Mouse (Mus musculus): ENCODE results near the gene Olfr412. TPM values are rescaled to one million over a fixed set of nuclear protein-coding genes. Genes with fewer than 3 reads are reported as not detected.

Gene Olfr412
- total RNA-seq, 2 experiments from 2014 or later: not detected

GRCm38 (mm10) chr11:74411943-74412342 is 50.1 kb downstream of the Olfr412 start:
- no peak for DNase-seq
- intact Hi-C loops (cut with DNase I): no loop called here

GRCm38 (mm10) chr11:74412462-74412861 is 50.6 kb downstream of the Olfr412 start:
- intact Hi-C loops (cut with DNase I): no loop called here
- no peak for DNase-seq

GRCm38 (mm10) chr11:74413449-74413972 is 51.6 kb downstream of the Olfr412 start:
- intact Hi-C loops (cut with DNase I): no loop called here
- no peak for DNase-seq

- DNase-seq: no peak
- intact Hi-C loops (cut with DNase I): no loop called here
Observed at GRCm38 (mm10) chr11:74414112-74414511, 52.2 kb downstream of the Olfr412 start.

GRCm38 (mm10) chr11:74415736-74416135 is 53.9 kb downstream of the Olfr412 start:
- intact Hi-C loops (cut with DNase I): no loop called here
- no peak for DNase-seq

Other genes starting within 250 kb of the Olfr412 start
- gene Olfr401, start 248.4 kb upstream of the Olfr412 start, total RNA-seq (2021): not detected
- gene Olfr402, start 208.5 kb upstream of the Olfr412 start, total RNA-seq (2021): not detected
- not detected for gene Olfr403, start 175.8 kb upstream of the Olfr412 start, total RNA-seq (2021)
- gene Olfr43, start 150.7 kb upstream of the Olfr412 start, total RNA-seq (2021): not detected
- gene Olfr406, start 102.3 kb upstream of the Olfr412 start, total RNA-seq (2021): not detected
- not detected for gene Olfr59, start 78.3 kb upstream of the Olfr412 start, total RNA-seq (2021)
- gene Olfr410, start 24.0 kb upstream of the Olfr412 start, total RNA-seq (2021): not detected
- not detected for gene Olfr411, start 9.4 kb upstream of the Olfr412 start, total RNA-seq (2021)
- 10 to 100 TPM; 72.8 to 77.6 TPM for gene Rap1gap2, start 248.8 kb downstream of the Olfr412 start, total RNA-seq (2021)

All from heart, postnatal 14 days (tissue).